Mouse (Mus musculus) liver, embryonic 15.5 days (tissue): Measurements from ENCODE around the gene Gm20388. TPM values are rescaled to one million over a fixed set of nuclear protein-coding genes. Genes with fewer than 3 reads are reported as not detected.

Source experiments
- ATAC-seq: fragments of 200-750 bp; cut with Nextera tagmentation; 2 replicates; pipeline ENCODE4 v1.8.0; 2017; ENCODE audit warnings: moderate number of reproducible peaks, mild to moderate bottlenecking, moderate library complexity; ENCODE audit not compliant: insufficient read depth
- H3K27ac ChIP-seq: fragments of 300-500 bp; sonication (generic); replicated peaks from 2 replicates; pipeline ENCODE4 v1.5.1; 2015; ENCODE audit warnings: mild to moderate bottlenecking, inconsistent platforms
- H3K27me3 ChIP-seq: fragments of 300-500 bp; sonication (generic); 2 replicates; pipeline ENCODE4 v1.6.1; 2015; ENCODE audit warnings: mild to moderate bottlenecking, inconsistent platforms
- H3K36me3 ChIP-seq: fragments of 300-500 bp; sonication (generic); replicated peaks from 2 replicates; pipeline ENCODE4 v1.6.1; 2015; ENCODE audit warnings: moderate library complexity, mild to moderate bottlenecking, inconsistent platforms
- H3K4me1 ChIP-seq: fragments of 300-500 bp; sonication (generic); replicated peaks from 2 replicates; pipeline ENCODE4 v1.6.1; 2015; ENCODE audit warnings: inconsistent platforms
- H3K4me2 ChIP-seq: fragments of 300-500 bp; sonication (generic); 2 replicates; pipeline ENCODE4 v1.6.1; 2015; ENCODE audit warnings: moderate library complexity, mild to moderate bottlenecking, inconsistent platforms
- H3K4me3 ChIP-seq: fragments of 300-500 bp; sonication (generic); replicated peaks from 2 replicates; pipeline ENCODE4 v1.5.1; 2015; ENCODE audit warnings: mild to moderate bottlenecking, inconsistent platforms
- H3K9ac ChIP-seq: fragments of 300-500 bp; sonication (generic); 2 replicates; pipeline ENCODE4 v1.6.1; 2015; ENCODE audit warnings: moderate library complexity, mild to moderate bottlenecking, inconsistent platforms
- H3K9me3 ChIP-seq: fragments of 300-500 bp; sonication (generic); replicated peaks from 2 replicates; pipeline ENCODE4 v1.6.1; 2016; ENCODE audit warnings: inconsistent platforms
- WGBS: fragments of 180-500 bp; shearing (Covaris S2); methylation state at CpG from one replicate; pipeline ENCODE4 v1.1.7; 2015; ENCODE audit warnings: mixed read lengths; ENCODE audit not compliant: insufficient replicate concordance; 5-methylcytosine and 5-hydroxymethylcytosine counted together
- polyA plus RNA-seq: library from polyadenylated mRNA; unstranded; fragments of >200 nt; fragmentation: Nextera tagmentation; extraction: Ambion mirVana; gene quantifications from 2 replicates; pipeline ENCODE4 v1.2.1, GENCODE M21; 2015

Gene Gm20388
- polyA plus RNA-seq, 1 experiment from 2014 or later, result not detected

GRCm38 (mm10) chr8:120397444-120398411 is 487.1 kb downstream of the Gm20388 start:
- no peaks in the 10 kb centered on the region for H3K36me3 ChIP-seq
- H3K4me3 ChIP-seq, result no peak overlapping the region
- no peaks in the 10 kb centered on the region for H3K9me3 ChIP-seq
- ATAC-seq, result no peak
- H3K9ac ChIP-seq, result no peak overlapping the region
- WGBS, result 44% methylated on average over 15 of the region's 15 CpGs
- peaks cover 41% of the 10 kb centered on the region for H3K27me3 ChIP-seq
- H3K27ac ChIP-seq, result no peak overlapping the region
- H3K4me2 ChIP-seq, result no peak overlapping the region
- H3K4me1 ChIP-seq, result peaks cover 45% of the 10 kb centered on the region

GRCm38 (mm10) chr8:120399212-120399934 is 488.7 kb downstream of the Gm20388 start:
- no peak overlapping the region for H3K4me2 ChIP-seq
- no peak overlapping the region for H3K4me3 ChIP-seq
- no peaks in the 10 kb centered on the region for H3K9me3 ChIP-seq
- WGBS, result 74% methylated on average over 33 of the region's 33 CpGs
- ATAC-seq, result no peak
- no peak overlapping the region for H3K9ac ChIP-seq
- peaks cover 53% of the 10 kb centered on the region for H3K4me1 ChIP-seq
- no peak overlapping the region for H3K27ac ChIP-seq
- peaks cover 39% of the 10 kb centered on the region for H3K27me3 ChIP-seq
- H3K36me3 ChIP-seq, result no peaks in the 10 kb centered on the region

GRCm38 (mm10) chr8:120401216-120401615 is 490.6 kb downstream of the Gm20388 start:
- ATAC-seq, result no peak
- peaks cover 39% of the 10 kb centered on the region for H3K27me3 ChIP-seq
- H3K4me1 ChIP-seq, result peaks cover 64% of the 10 kb centered on the region
- 81% methylated on average over 2 of the region's 2 CpGs for whole genome bisulfite sequencing
- H3K27ac ChIP-seq, result no peak overlapping the region
- H3K4me2 ChIP-seq, result no peak overlapping the region
- no peak overlapping the region for H3K4me3 ChIP-seq
- no peaks in the 10 kb centered on the region for H3K36me3 ChIP-seq
- no peak overlapping the region for H3K9ac ChIP-seq
- no peaks in the 10 kb centered on the region for H3K9me3 ChIP-seq

DNA sequence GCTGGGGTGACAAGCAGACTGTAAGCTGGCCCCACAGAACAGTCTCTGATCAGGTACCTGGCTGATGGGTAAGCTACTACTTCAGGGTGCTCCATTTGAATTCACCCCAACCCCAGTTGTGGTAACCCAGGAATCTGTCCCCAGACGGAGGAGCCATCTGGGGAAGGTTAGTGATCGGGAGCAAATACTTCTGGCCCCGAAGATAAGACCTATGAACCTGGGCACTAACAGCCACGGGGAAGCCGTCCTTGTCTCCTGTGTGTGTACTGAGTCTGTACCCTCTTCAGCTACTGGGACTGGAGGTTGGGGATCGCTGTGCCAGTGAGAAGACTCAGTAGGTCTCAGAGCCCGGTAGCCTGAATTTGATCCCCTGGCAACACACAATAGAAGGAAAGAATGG is 491.1 kb downstream of the Gm20388 start:
- WGBS, result 34% methylated on average over 7 of the region's 7 CpGs
- ATAC-seq, result no peak
- H3K4me1 ChIP-seq, result peaks cover 68% of the 10 kb centered on the region

DNA sequence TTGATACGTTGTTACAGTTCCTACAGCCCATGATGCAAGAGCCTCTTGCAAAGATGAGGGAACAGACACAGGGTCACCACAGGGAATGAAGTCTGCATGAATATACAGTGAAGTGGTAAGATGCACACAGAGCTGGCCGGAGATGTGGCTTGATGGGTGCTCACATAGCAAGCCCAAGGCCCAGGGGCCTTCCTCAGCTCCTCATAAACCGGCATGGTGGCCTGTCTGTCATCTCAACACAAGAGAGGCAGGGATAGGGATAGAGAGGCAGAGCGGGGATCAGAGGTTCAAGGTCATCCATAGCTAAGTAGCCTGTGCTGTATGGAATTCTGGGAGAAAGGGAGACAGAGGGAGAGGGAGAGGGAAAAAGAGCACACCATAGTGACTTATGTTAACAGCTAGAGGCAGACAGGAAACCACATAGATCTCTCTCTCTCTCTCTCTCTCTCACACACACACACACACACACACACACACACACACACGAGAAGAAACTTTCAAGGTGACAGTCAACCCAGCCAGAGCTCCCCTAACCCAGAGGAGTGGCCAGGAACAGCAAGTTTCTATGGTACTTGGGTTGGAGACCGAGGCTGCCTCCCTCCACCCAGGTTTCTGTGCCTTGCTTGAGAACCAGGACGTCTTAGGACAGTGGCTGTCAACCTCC is 493.1 kb downstream of the Gm20388 start:
- Histone ChIP-seq H3K4me2 (no peak overlapping the region), H3K4me1 (peaks cover 71% of the 10 kb centered on the region), H3K9me3 (no peaks in the 10 kb centered on the region), H3K9ac (no peak overlapping the region), H3K27me3 (peaks cover 32% of the 10 kb centered on the region), H3K36me3 (no peaks in the 10 kb centered on the region), H3K27ac (no peak overlapping the region), H3K4me3 (no peak overlapping the region)
- 42% methylated on average over 7 of the region's 7 CpGs for WGBS
- no peak for ATAC-seq

More for the DNA sequence above, 491.1 kb downstream of the Gm20388 start:
- Histone ChIP-seq H3K36me3 (no peaks in the 10 kb centered on the region), H3K4me3 (no peak overlapping the region), H3K9me3 (no peaks in the 10 kb centered on the region), H3K27ac (no peak overlapping the region), H3K9ac (no peak overlapping the region), H3K4me2 (no peak overlapping the region), H3K27me3 (peaks cover 39% of the 10 kb centered on the region)

DNA sequence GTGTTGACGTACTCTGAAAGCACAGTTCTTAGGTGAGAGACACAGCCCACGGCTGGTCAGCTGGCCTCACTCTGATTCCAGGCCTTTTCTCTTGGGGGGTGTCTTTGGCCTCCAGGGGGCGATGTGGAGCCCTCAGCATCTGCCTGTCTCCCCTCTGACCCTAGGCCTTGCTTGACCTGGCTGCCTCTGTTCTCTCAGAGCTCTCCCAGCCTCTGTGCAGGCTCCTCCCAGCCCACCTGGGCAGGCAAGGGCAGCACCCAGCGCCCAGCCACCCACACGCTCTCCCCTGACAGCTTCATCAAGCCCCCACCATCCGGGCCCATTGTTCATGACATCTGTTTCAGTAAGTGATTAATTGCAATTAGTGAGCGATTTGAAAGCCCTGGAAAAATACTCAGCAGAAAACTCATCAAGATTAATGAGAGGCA is 494.0 kb downstream of the Gm20388 start:
- ATAC-seq, result no peak
- no peaks in the 10 kb centered on the region for H3K36me3 ChIP-seq
- peaks cover 24% of the 10 kb centered on the region for H3K27me3 ChIP-seq
- H3K4me3 ChIP-seq, result no peak overlapping the region
- no peak overlapping the region for H3K4me2 ChIP-seq
- H3K9ac ChIP-seq, result no peak overlapping the region
- 50% methylated on average over 7 of the region's 7 CpGs for WGBS
- peaks cover 79% of the 10 kb centered on the region for H3K4me1 ChIP-seq
- H3K27ac ChIP-seq, result no peak overlapping the region
- no peaks in the 10 kb centered on the region for H3K9me3 ChIP-seq

- H3K4me3 ChIP-seq, result no peak overlapping the region
- ATAC-seq, result no peak
- H3K4me2 ChIP-seq, result no peak overlapping the region
- H3K27me3 ChIP-seq, result peaks cover 19% of the 10 kb centered on the region
- H3K4me1 ChIP-seq, result peaks cover 82% of the 10 kb centered on the region
- H3K9ac ChIP-seq, result no peak overlapping the region
- 60% methylated on average over 12 of the region's 12 CpGs for WGBS
- no peaks in the 10 kb centered on the region for H3K9me3 ChIP-seq
- H3K36me3 ChIP-seq, result no peaks in the 10 kb centered on the region
- no peak overlapping the region for H3K27ac ChIP-seq
These were observed 495.5 kb downstream of the Gm20388 start for GRCm38 (mm10) chr8:120406008-120406632.

GRCm38 (mm10) chr8:120407701-120408240 is 497.1 kb downstream of the Gm20388 start:
- Histone ChIP-seq H3K36me3 (no peaks in the 10 kb centered on the region), H3K27ac (no peak overlapping the region), H3K4me1 (peaks cover 65% of the 10 kb centered on the region), H3K4me2 (peak overlapping the region; percentile 36; the same call in 1 of the 2 replicates), H3K9ac (no peak overlapping the region), H3K27me3 (peaks cover 21% of the 10 kb centered on the region), H3K4me3 (no peak overlapping the region), H3K9me3 (no peaks in the 10 kb centered on the region)
- ATAC-seq, result peak; percentile 35
- WGBS, result 20% methylated on average over 9 of the region's 9 CpGs

DNA sequence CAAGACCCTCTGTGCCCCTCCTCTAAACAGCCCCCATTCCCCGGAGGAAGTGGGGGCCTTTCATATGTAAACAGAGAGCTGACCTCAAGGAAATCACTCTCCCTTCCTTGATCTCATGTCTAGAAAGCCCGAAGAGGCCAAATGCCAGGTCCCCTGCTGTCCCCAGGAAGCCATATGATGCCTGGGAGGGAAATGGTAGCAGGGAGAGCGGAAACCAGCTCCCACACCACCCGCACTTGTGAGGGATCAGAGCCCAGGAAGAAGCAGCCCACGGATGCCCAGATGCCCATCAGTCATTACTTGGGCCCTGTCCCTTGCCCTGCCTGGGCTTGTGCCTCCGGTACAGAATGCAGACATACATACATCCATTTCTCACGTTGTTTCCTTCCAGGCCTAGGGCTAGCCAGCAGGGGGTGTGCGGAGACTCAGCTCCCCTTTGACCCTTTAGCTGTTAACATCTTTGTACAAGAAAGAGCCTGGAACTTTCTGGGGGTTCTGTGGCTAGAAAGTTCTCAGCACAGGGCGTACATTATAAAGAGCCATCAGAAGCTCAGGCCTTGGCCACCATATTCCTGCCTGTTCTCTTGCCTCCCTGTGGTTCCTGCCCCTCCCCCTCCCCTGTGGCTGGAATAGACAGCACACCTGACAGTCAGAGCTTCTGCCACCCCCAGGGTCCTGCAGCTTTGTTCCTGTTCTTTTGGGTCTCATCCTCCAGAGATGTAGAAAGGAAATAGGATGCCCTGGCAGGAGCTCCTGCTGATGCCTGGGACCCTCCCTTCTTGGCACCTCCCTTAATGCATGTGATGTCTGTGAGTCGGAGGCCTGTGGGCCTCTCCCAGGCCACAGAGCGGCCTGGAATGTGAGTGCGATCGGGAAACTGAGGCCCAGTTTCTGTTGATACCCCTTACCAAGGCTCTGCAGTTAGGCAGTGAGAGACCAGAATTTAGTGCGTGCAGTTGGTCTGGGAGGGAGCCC is 497.9 kb downstream of the Gm20388 start:
- WGBS, result 57% methylated on average over 14 of the region's 14 CpGs
- ATAC-seq, result no peak
- Histone ChIP-seq H3K36me3 (no peaks in the 10 kb centered on the region), H3K9ac (no peak overlapping the region), H3K4me3 (no peak overlapping the region), H3K9me3 (no peaks in the 10 kb centered on the region), H3K27me3 (peaks cover 29% of the 10 kb centered on the region), H3K27ac (peak overlapping the region; percentile 45), H3K4me1 (peaks cover 62% of the 10 kb centered on the region), H3K4me2 (0 out of 2 replicates have a peak overlapping the region, but pooled peaks have one; percentile 36)
